In the genomic region with DNA sequence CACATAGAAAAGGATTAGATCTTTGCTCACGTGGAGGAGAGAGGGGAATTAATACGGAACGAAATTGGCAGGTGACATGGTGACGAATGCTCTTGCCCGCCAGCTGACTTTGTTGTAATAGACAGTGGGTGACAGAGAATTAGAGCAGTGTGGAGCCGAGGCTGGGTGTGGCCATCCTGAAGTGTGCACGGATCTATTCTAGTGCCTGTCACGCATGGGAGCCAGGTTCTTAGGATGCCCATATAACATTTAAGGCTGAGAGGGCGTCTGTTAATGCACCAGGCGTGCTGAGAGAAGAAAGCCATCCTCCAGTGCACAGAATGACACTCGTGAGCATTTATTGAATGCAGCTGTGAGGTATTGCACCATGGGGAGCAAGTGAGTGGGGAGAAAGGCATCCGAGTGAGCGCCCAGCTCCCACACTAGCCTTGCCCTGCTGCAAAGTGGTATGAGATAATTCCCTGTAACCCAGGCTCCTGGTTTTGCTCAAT, we compare ENCODE assay signal across 18 mouse cellular contexts. TPM values are rescaled to one million over a fixed set of nuclear protein-coding genes. Genes with fewer than 3 reads are reported as not detected.
A peak's percentile ranks its signal among the peaks of the same experiment; 100 is the strongest.
DNase-seq lines count a peak whose midpoint lies in the region; ATAC-seq and TF ChIP-seq lines count a peak whose summit lies in the region.
"Had no signal": no experiment of that assay in that cellular context is flagged by ENCODE, and none has a peak within 500 bp of the region (broad histone marks: within the 10 kb centered on the region; RNA-seq: fewer than 3 reads in every experiment).

No protein-coding gene starts in this region.

- 68% methylated on average over 13 of the region's 13 CpGs for WGBS in midbrain, embryonic 14.5 days
- WGBS in midbrain, embryonic 10.5 days = 83% methylated on average over 13 of the region's 13 CpGs
- 39% methylated on average over 13 of the region's 13 CpGs for WGBS in heart, postnatal 0 days
- 39% methylated on average over 13 of the region's 13 CpGs for WGBS in neural tube, embryonic 15.5 days

- no peaks in the 10 kb centered on the region for H3K9me3 ChIP-seq in midbrain, embryonic 14.5 days (ENCODE audit: control insufficient read depth, low read length)
- no peaks in the 10 kb centered on the region for H3K9me3 ChIP-seq in midbrain, embryonic 10.5 days (replicated peaks)
- H3K9me3 ChIP-seq in heart, postnatal 0 days (replicated peaks; ENCODE audit: control insufficient read depth, low read length) = no peaks in the 10 kb centered on the region
- H3K9me3 ChIP-seq in neural tube, embryonic 15.5 days (replicated peaks) = no peaks in the 10 kb centered on the region
- H3K9me3 ChIP-seq: embryonic facial prominence, embryonic 13.5 days; limb, embryonic 10.5 days; liver, embryonic 15.5 days had no signal

- no peak for ATAC-seq in midbrain, embryonic 14.5 days (ENCODE audit: low FRiP score, low TSS enrichment)
- peak; percentile 82 for ATAC-seq in heart, postnatal 0 days (ENCODE audit: insufficient read depth, low read depth)
- ATAC-seq in neural tube, embryonic 15.5 days (ENCODE audit: low FRiP score) = peak; percentile 56
- ATAC-seq: CD4-positive, CD25-positive, alpha-beta regulatory T cell, adult 4 months; forebrain, embryonic 16.5 days; Patski had no signal

- H3K27ac ChIP-seq in midbrain, embryonic 14.5 days (replicated peaks; ENCODE audit: low read depth, low read length) = no peak overlapping the region
- no peak overlapping the region for H3K27ac ChIP-seq in midbrain, embryonic 10.5 days (replicated peaks)
- peak overlapping the region; percentile 39; the same call in 1 of the 2 replicates for H3K27ac ChIP-seq in heart, postnatal 0 days (ENCODE audit: low read depth)
- peak overlapping the region; percentile 63 for H3K27ac ChIP-seq in neural tube, embryonic 15.5 days (replicated peaks)
- H3K27ac ChIP-seq: embryonic facial prominence, embryonic 13.5 days; limb, embryonic 10.5 days; liver, embryonic 15.5 days; macrophage; stomach, postnatal 0 days had no signal

- no peaks in the 10 kb centered on the region for H3K36me3 ChIP-seq in midbrain, embryonic 14.5 days (ENCODE audit: control insufficient read depth, insufficient read depth, low read length)
- no peaks in the 10 kb centered on the region for H3K36me3 ChIP-seq in midbrain, embryonic 10.5 days
- no peaks in the 10 kb centered on the region for H3K36me3 ChIP-seq in heart, postnatal 0 days (replicated peaks; ENCODE audit: control insufficient read depth, insufficient read depth, low read length)
- no peaks in the 10 kb centered on the region for H3K36me3 ChIP-seq in neural tube, embryonic 15.5 days
- H3K36me3 ChIP-seq: embryonic facial prominence, embryonic 13.5 days; limb, embryonic 10.5 days; liver, embryonic 15.5 days had no signal

- H3K4me2 ChIP-seq in midbrain, embryonic 14.5 days (ENCODE audit: low read length) = no peak overlapping the region
- H3K4me2 ChIP-seq in heart, postnatal 0 days (ENCODE audit: low read depth, low read length) = peak overlapping the region; percentile 49
- peak overlapping the region; percentile 39 for H3K4me2 ChIP-seq in neural tube, embryonic 15.5 days
- H3K4me2 ChIP-seq: embryonic facial prominence, embryonic 13.5 days; liver, embryonic 15.5 days had no signal

- no peak overlapping the region for H3K9ac ChIP-seq in midbrain, embryonic 14.5 days (replicated peaks; ENCODE audit: low read length)
- H3K9ac ChIP-seq in heart, postnatal 0 days (replicated peaks; ENCODE audit: low read depth, low read length) = no peak overlapping the region
- H3K9ac ChIP-seq in neural tube, embryonic 15.5 days (replicated peaks) = no peak overlapping the region
- H3K9ac ChIP-seq: embryonic facial prominence, embryonic 13.5 days; liver, embryonic 15.5 days had no signal

- no peaks in the 10 kb centered on the region for H3K4me1 ChIP-seq in midbrain, embryonic 14.5 days (ENCODE audit: control insufficient read depth, insufficient read depth, low read length)
- H3K4me1 ChIP-seq in midbrain, embryonic 10.5 days = no peaks in the 10 kb centered on the region
- no peaks in the 10 kb centered on the region for H3K4me1 ChIP-seq in heart, postnatal 0 days (ENCODE audit: control insufficient read depth, insufficient read depth)
- peaks cover 8% of the 10 kb centered on the region for H3K4me1 ChIP-seq in neural tube, embryonic 15.5 days
- H3K4me1 ChIP-seq: limb, embryonic 10.5 days; liver, embryonic 15.5 days had no signal

- no peaks in the 10 kb centered on the region for H3K27me3 ChIP-seq in midbrain, embryonic 14.5 days (ENCODE audit: control insufficient read depth, insufficient read depth, low read length)
- H3K27me3 ChIP-seq in midbrain, embryonic 10.5 days (ENCODE audit: low read depth, poor library complexity, severe bottlenecking) = no peaks in the 10 kb centered on the region
- H3K27me3 ChIP-seq in heart, postnatal 0 days (ENCODE audit: control insufficient read depth, insufficient read depth, low read length) = no peaks in the 10 kb centered on the region
- no peaks in the 10 kb centered on the region for H3K27me3 ChIP-seq in neural tube, embryonic 15.5 days (replicated peaks)
- H3K27me3 ChIP-seq: embryonic facial prominence, embryonic 13.5 days; liver, embryonic 15.5 days had no signal

- H3K4me3 ChIP-seq in midbrain, embryonic 14.5 days (replicated peaks; ENCODE audit: low read depth, low read length) = no peak overlapping the region
- no peak overlapping the region for H3K4me3 ChIP-seq in midbrain, embryonic 10.5 days
- H3K4me3 ChIP-seq in heart, postnatal 0 days (ENCODE audit: low read depth, low read length) = peak overlapping the region; percentile 4; the same call in 1 of the 2 replicates
- H3K4me3 ChIP-seq in neural tube, embryonic 15.5 days (replicated peaks) = no peak overlapping the region
- H3K4me3 ChIP-seq: embryonic facial prominence, embryonic 13.5 days; limb, embryonic 10.5 days; liver, embryonic 15.5 days had no signal

- no peak for TF ChIP-seq EP300 in heart, postnatal 0 days (IDR thresholded peaks at IDR 0.05; ENCODE audit: low read depth)

- DNase-seq in heart, adult 11 months = peak; percentile 71
- no peak for DNase-seq in heart, adult 9 months (ENCODE audit: low spot score in 2 of 2)
- peak; percentile 39 for DNase-seq in midbrain, embryonic 14.5 days
- no peak for DNase-seq in midbrain, embryonic 10.5 days (ENCODE audit: low spot score)
- peak; percentile 56 for DNase-seq in heart, postnatal 0 days (ENCODE audit: low spot score)
- no peak for DNase-seq in right cerebral cortex, adult 18-20 months
- DNase-seq: adrenal gland, postnatal 25 days; cerebellum, adult 11-12 months; kidney, adult 9 months had no signal

- no peak for TF ChIP-seq CTCF in heart, postnatal 0 days (IDR thresholded peaks at IDR 0.05; ENCODE audit: low read depth)

RNA-seq across cellular contexts. Expression of a gene that starts 48.3 kb away (rescaled TPM):
- polyA plus RNA-seq in midbrain, embryonic 14.5 days (2014; fragmentation: Nextera tagmentation; extraction: Ambion mirVana) = 7.6 and 9.2 TPM in 2 replicates
- 1.1 and 1.2 TPM in 2 replicates for polyA plus RNA-seq in midbrain, embryonic 10.5 days (2016; fragmentation: Nextera tagmentation; extraction: Ambion mirVana)
- total RNA-seq in heart, postnatal 0 days (2014; rRNA removed; ENCODE audit: low replicate concordance) = 0.15 and 1.2 TPM in 2 replicates
- 0.25 and 0.32 TPM in 2 replicates for polyA plus RNA-seq in heart, postnatal 0 days (2015; fragmentation: Nextera tagmentation; extraction: Ambion mirVana)
- polyA plus RNA-seq in neural tube, embryonic 15.5 days (2015; fragmentation: Nextera tagmentation; extraction: Ambion mirVana) = 42.8 and 43.6 TPM in 2 replicates
- polyA plus RNA-seq: macrophage, Patski had no signal

Comparison
In these comparisons a context has a peak if more than half of its experiments do, and no peak if none do; other contexts are left out.
1. DNase-seq: peak in heart, adult 11 months (single experiment), midbrain, embryonic 14.5 days (single experiment) and heart, postnatal 0 days (single experiment); none in heart, adult 9 months (0 of 2), midbrain, embryonic 10.5 days (single experiment) and right cerebral cortex, adult 18-20 months (single experiment).
2. H3K27ac ChIP-seq: peak in heart, postnatal 0 days (single experiment) and neural tube, embryonic 15.5 days (single experiment); none in midbrain, embryonic 14.5 days (single experiment) and midbrain, embryonic 10.5 days (single experiment).